Mouse (Mus musculus) E14TG2a.4 (cell line): ENCODE measurements at regions not wholly inside any gene's neighbourhood (a gene's known extent, or its start where the extent isn't known, plus 50 kb on each side); places are given as distances from the start of the nearest gene placed in this dataset.

Experiments used
- H3K27me3 ChIP-seq: 2 replicates; pipeline ENCODE4 v1.6.1; 2014; ENCODE audit warnings: low read length, control low read depth; ENCODE audit not compliant: insufficient read depth
- H3K36me3 ChIP-seq: 2 replicates; pipeline ENCODE4 v1.6.1; 2014; ENCODE audit warnings: low read length, control low read depth; ENCODE audit not compliant: insufficient read depth
- H3K4me1 ChIP-seq: replicated peaks from 2 replicates; pipeline ENCODE4 v1.6.1; 2014; ENCODE audit warnings: low read depth, low read length, control low read depth
- H3K4me3 ChIP-seq: replicated peaks from 2 replicates; pipeline ENCODE4 v1.5.1; 2014; ENCODE audit warnings: mild to moderate bottlenecking, low read length
- H3K9me3 ChIP-seq: 2 replicates; pipeline ENCODE4 v1.6.1; 2014; ENCODE audit warnings: low read length, control low read depth
- CTCF ChIP-seq: conservative IDR thresholded peaks from 2 replicates; pipeline ENCODE4 v1.5.1; 2014; ENCODE audit warnings: low read length
- NANOG ChIP-seq: IDR thresholded peaks from 2 replicates; pipeline ENCODE4 v1.6.1; 2014; ENCODE audit warnings: borderline replicate concordance, low read length, mixed read lengths
- POU5F1 ChIP-seq: IDR thresholded peaks from 2 replicates; pipeline ENCODE4 v1.6.1; 2014; ENCODE audit warnings: low read length, borderline replicate concordance

DNA sequence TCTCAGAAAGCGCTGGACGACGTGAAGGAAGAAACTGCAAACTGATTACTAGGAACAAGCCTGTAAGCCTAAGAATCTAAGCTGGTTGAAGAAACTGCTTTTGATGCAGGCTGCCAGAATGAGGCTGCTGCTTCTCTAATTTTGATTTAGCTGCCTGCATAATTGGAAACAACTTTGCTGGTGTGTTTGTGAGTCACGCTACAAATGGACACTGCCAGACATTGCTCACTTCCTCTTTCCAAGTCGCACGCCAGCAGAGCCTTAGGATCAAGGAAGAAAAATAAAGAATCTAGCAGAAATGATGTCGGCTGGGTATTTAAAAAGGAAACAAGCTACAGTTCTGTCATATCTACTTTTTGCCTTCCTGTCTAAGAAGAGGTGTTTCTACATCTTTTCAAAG is 81.0 kb downstream of the A730046J19Rik start:
- Histone ChIP-seq H3K4me3 (no peak overlapping the region), H3K9me3 (no peaks in the 10 kb centered on the region), H3K27me3 (no peaks in the 10 kb centered on the region), H3K36me3 (no peaks in the 10 kb centered on the region), H3K4me1 (no peaks in the 10 kb centered on the region)
- TF ChIP-seq POU5F1 (no peak), NANOG (no peak), CTCF (no peak)

- TF ChIP-seq NANOG (peak; percentile 58; the same call in 1 of the 2 replicates), CTCF (no peak), POU5F1 (peak; percentile 68; the same call in 1 of the 2 replicates)
- Histone ChIP-seq H3K4me3 (no peak overlapping the region), H3K4me1 (peaks cover 20% of the 10 kb centered on the region), H3K27me3 (no peaks in the 10 kb centered on the region), H3K36me3 (no peaks in the 10 kb centered on the region), H3K9me3 (no peaks in the 10 kb centered on the region)
These were observed 51.7 kb upstream of the Alg13 start for GRCm38 (mm10) chrX:144265934-144266333.
